Mouse (Mus musculus): Measurements from ENCODE around the gene Trmt1l.
"Not testable (repeated sequence)": the region's sequence is repeated elsewhere in the genome, so short reads cannot be mapped to it uniquely, and the experiment has no call there.

Trmt1l gene

GRCm38 (mm10) chr1:151428263-151429221 is at the start of gene Trmt1l, which contains the start of gene Swt1:
Trmt1l (plus strand) TSS chr1:151428542.
Swt1 (minus strand) TSS chr1:151428455.
- DNase-seq (ENCODE audit: low spot score) = peak; percentile 96

GRCm38 (mm10) chr1:151390029-151390428 is 38.3 kb upstream of the Trmt1l start:
- peak; percentile 12 for DNase-seq (ENCODE audit: low spot score)

- no peak for DNase-seq (ENCODE audit: low spot score)
Observed at GRCm38 (mm10) chr1:151409827-151410226, 18.5 kb upstream of the Trmt1l start.

- DNase-seq (ENCODE audit: low spot score) = no peak
Observed at GRCm38 (mm10) chr1:151422178-151422577, 6.2 kb upstream of the Trmt1l start.

GRCm38 (mm10) chr1:151426947-151427600 is 1.3 kb upstream of the Trmt1l start:
- DNase-seq (ENCODE audit: low spot score) = no peak

GRCm38 (mm10) chr1:151427888-151428262 is 467 bp upstream of the Trmt1l start:
- no peak for DNase-seq (ENCODE audit: low spot score)

- no peak for DNase-seq (ENCODE audit: low spot score)
Observed at GRCm38 (mm10) chr1:151429316-151429715, 974 bp downstream of the Trmt1l start.

- DNase-seq (ENCODE audit: low spot score) = no peak
Observed at GRCm38 (mm10) chr1:151435431-151435830, 7.1 kb downstream of the Trmt1l start.

- no peak for DNase-seq (ENCODE audit: low spot score)
Observed at GRCm38 (mm10) chr1:151449866-151450265, 21.5 kb downstream of the Trmt1l start.

- DNase-seq (ENCODE audit: low spot score) = no peak
Observed at GRCm38 (mm10) chr1:151450851-151451250, 22.5 kb downstream of the Trmt1l start.

GRCm38 (mm10) chr1:151451946-151452345 is 23.6 kb downstream of the Trmt1l start:
- DNase-seq (ENCODE audit: low spot score) = no peak

GRCm38 (mm10) chr1:151457087-151457486 is 28.7 kb downstream of the Trmt1l start:
- no peak for DNase-seq (ENCODE audit: low spot score)

GRCm38 (mm10) chr1:151461265-151461664 is 32.9 kb downstream of the Trmt1l start:
- no peak for DNase-seq (ENCODE audit: low spot score)

- no peak for DNase-seq (ENCODE audit: low spot score)
Observed at GRCm38 (mm10) chr1:151464914-151465313, 36.6 kb downstream of the Trmt1l start.

GRCm38 (mm10) chr1:151466571-151466970 is 38.2 kb downstream of the Trmt1l start:
- DNase-seq (ENCODE audit: low spot score) = no peak

- no peak for DNase-seq (ENCODE audit: low spot score)
Observed at GRCm38 (mm10) chr1:151471429-151471828, 43.1 kb downstream of the Trmt1l start.

GRCm38 (mm10) chr1:151472386-151472785 is 44.0 kb downstream of the Trmt1l start:
- DNase-seq (ENCODE audit: low spot score) = not testable (repeated sequence)

GRCm38 (mm10) chr1:151482497-151482896 is 54.2 kb downstream of the Trmt1l start:
- DNase-seq (ENCODE audit: low spot score) = no peak

GRCm38 (mm10) chr1:151483568-151483967 is 55.2 kb downstream of the Trmt1l start:
- no peak for DNase-seq (ENCODE audit: low spot score)

- no peak for DNase-seq (ENCODE audit: low spot score)
Observed at GRCm38 (mm10) chr1:151484754-151485153, 56.4 kb downstream of the Trmt1l start.

- no peak for DNase-seq (ENCODE audit: low spot score)
Observed at GRCm38 (mm10) chr1:151489806-151490205, 61.5 kb downstream of the Trmt1l start.

GRCm38 (mm10) chr1:151492419-151492818 is 64.1 kb downstream of the Trmt1l start:
- DNase-seq (ENCODE audit: low spot score) = no peak

GRCm38 (mm10) chr1:151493826-151494225 is 65.5 kb downstream of the Trmt1l start:
- DNase-seq (ENCODE audit: low spot score) = no peak
